12 mouse cellular contexts compared by ENCODE assay signal in the genomic region with DNA sequence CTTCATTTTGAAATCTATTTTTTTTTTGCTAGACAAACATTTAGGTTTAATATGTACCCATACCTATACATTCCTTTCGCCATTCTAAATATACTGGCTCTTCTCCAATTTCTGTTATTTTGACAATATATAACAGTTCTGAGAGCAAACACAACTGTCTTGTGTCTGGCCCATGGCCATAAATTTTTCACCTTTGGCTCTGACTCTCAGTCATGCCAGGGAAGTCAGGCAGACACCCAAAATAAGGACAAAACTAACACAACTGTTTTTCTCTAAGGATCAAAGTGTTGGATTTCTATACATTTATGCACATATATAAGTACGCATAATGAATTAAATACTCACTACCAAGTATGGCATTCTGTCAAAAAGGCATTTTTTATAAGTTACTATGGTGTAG.
"Had no signal": no experiment of that assay in that cellular context is flagged by ENCODE, and none has a peak within 500 bp of the region (broad histone marks: within the 10 kb centered on the region; RNA-seq: fewer than 3 reads in every experiment).

No protein-coding gene starts in this region.

- H3K36me3 ChIP-seq: intestine, embryonic 15.5 days; limb, embryonic 15.5 days; liver, embryonic 12.5 days; lung, embryonic 15.5 days; midbrain, embryonic 12.5 days; neural tube, embryonic 13.5 days; stomach, embryonic 15.5 days had no signal

- H3K27ac ChIP-seq: intestine, embryonic 15.5 days; limb, embryonic 15.5 days; liver, embryonic 12.5 days; lung, embryonic 15.5 days; midbrain, embryonic 12.5 days; neural tube, embryonic 13.5 days; stomach, embryonic 15.5 days had no signal

- H3K9me3 ChIP-seq: intestine, embryonic 15.5 days; limb, embryonic 15.5 days; liver, embryonic 12.5 days; lung, embryonic 15.5 days; midbrain, embryonic 12.5 days; neural tube, embryonic 13.5 days; stomach, embryonic 15.5 days had no signal

- ATAC-seq: intestine, embryonic 15.5 days; liver, embryonic 12.5 days; midbrain, embryonic 16.5 days had no signal

- H3K4me3 ChIP-seq: intestine, embryonic 15.5 days; limb, embryonic 15.5 days; liver, embryonic 12.5 days; lung, embryonic 15.5 days; midbrain, embryonic 12.5 days; neural tube, embryonic 13.5 days; stomach, embryonic 15.5 days had no signal

- H3K4me2 ChIP-seq: intestine, embryonic 15.5 days; limb, embryonic 15.5 days; liver, embryonic 12.5 days; lung, embryonic 15.5 days; midbrain, embryonic 12.5 days; neural tube, embryonic 13.5 days; stomach, embryonic 15.5 days had no signal

- H3K9ac ChIP-seq: intestine, embryonic 15.5 days; limb, embryonic 15.5 days; liver, embryonic 12.5 days; lung, embryonic 15.5 days; midbrain, embryonic 12.5 days; neural tube, embryonic 13.5 days; stomach, embryonic 15.5 days had no signal

- H3K27me3 ChIP-seq: intestine, embryonic 15.5 days; limb, embryonic 15.5 days; liver, embryonic 12.5 days; lung, embryonic 15.5 days; midbrain, embryonic 12.5 days; neural tube, embryonic 13.5 days; stomach, embryonic 15.5 days had no signal

- DNase-seq: lung, postnatal 14 days; retina, postnatal 1 day; thymus, adult 2 months; thymus, postnatal 25 days had no signal

- H3K4me1 ChIP-seq: intestine, embryonic 15.5 days; limb, embryonic 15.5 days; liver, embryonic 12.5 days; lung, embryonic 15.5 days; stomach, embryonic 15.5 days had no signal
